In genomic region chr15:101066920-101067696, GRCm38 (mm10) we compare ENCODE assay signal across 11 mouse cellular contexts. TPM values are rescaled to one million over a fixed set of nuclear protein-coding genes. Genes with fewer than 3 reads are reported as not detected.
DNase-seq lines count a peak whose midpoint lies in the region; ATAC-seq lines count a peak whose summit lies in the region.
"Had no signal": no experiment of that assay in that cellular context is flagged by ENCODE, and none has a peak within 500 bp of the region (broad histone marks: within the 10 kb centered on the region; RNA-seq: fewer than 3 reads in every experiment).

No protein-coding gene starts in this region.

- H3K27ac ChIP-seq in heart, embryonic 12.5 days (ENCODE audit: poor library complexity, severe bottlenecking): no peak overlapping the region
- peak overlapping the region; percentile 84 for H3K27ac ChIP-seq in embryonic facial prominence, embryonic 10.5 days (replicated peaks)
- peak overlapping the region; percentile 65 for H3K27ac ChIP-seq in intestine, embryonic 16.5 days (ENCODE audit: low read length)
- H3K27ac ChIP-seq in midbrain, embryonic 14.5 days (replicated peaks; ENCODE audit: low read depth, low read length): 0 out of 2 replicates have a peak overlapping the region, but pooled peaks have one; percentile 26
- H3K27ac ChIP-seq: liver, embryonic 12.5 days had no signal

- H3K9ac ChIP-seq in heart, embryonic 12.5 days: 0 out of 2 replicates have a peak overlapping the region, but pooled peaks have one; percentile 23
- H3K9ac ChIP-seq in intestine, embryonic 16.5 days (ENCODE audit: low read depth, low read length): peak overlapping the region; percentile 38; the same call in 1 of the 2 replicates
- no peak overlapping the region for H3K9ac ChIP-seq in midbrain, embryonic 14.5 days (replicated peaks; ENCODE audit: low read length)
- H3K9ac ChIP-seq: liver, embryonic 12.5 days had no signal

- H3K36me3 ChIP-seq in heart, embryonic 12.5 days: no peaks in the 10 kb centered on the region
- H3K36me3 ChIP-seq in embryonic facial prominence, embryonic 10.5 days (replicated peaks): peaks cover 43% of the 10 kb centered on the region
- H3K36me3 ChIP-seq in intestine, embryonic 16.5 days (ENCODE audit: control insufficient read depth, insufficient read depth, low read length): no peaks in the 10 kb centered on the region
- H3K36me3 ChIP-seq in midbrain, embryonic 14.5 days (ENCODE audit: control insufficient read depth, insufficient read depth, low read length): no peaks in the 10 kb centered on the region
- H3K36me3 ChIP-seq: liver, embryonic 12.5 days had no signal

- H3K27me3 ChIP-seq in heart, embryonic 12.5 days (replicated peaks): no peaks in the 10 kb centered on the region
- H3K27me3 ChIP-seq in embryonic facial prominence, embryonic 10.5 days (replicated peaks; ENCODE audit: low read depth, poor library complexity, severe bottlenecking): no peaks in the 10 kb centered on the region
- H3K27me3 ChIP-seq in intestine, embryonic 16.5 days (replicated peaks; ENCODE audit: control insufficient read depth, insufficient read depth, low read length): no peaks in the 10 kb centered on the region
- H3K27me3 ChIP-seq in midbrain, embryonic 14.5 days (ENCODE audit: control insufficient read depth, insufficient read depth, low read length): no peaks in the 10 kb centered on the region
- H3K27me3 ChIP-seq: liver, embryonic 12.5 days had no signal

- DNase-seq in heart, postnatal 36 days: no peak
- no peak for DNase-seq in embryonic facial prominence, embryonic 10.5 days (ENCODE audit: low spot score)
- peak; percentile 62 for DNase-seq in midbrain, embryonic 14.5 days
- DNase-seq in right cerebral cortex, postnatal 4 days: no peak
- no peak for DNase-seq in adrenal gland, postnatal 25 days
- DNase-seq in urinary bladder, postnatal 25 days (ENCODE audit: low spot score): no peak
- DNase-seq: cerebellum, adult 11-12 months had no signal

- H3K9me3 ChIP-seq in heart, embryonic 12.5 days (replicated peaks): no peaks in the 10 kb centered on the region
- no peaks in the 10 kb centered on the region for H3K9me3 ChIP-seq in embryonic facial prominence, embryonic 10.5 days
- H3K9me3 ChIP-seq in intestine, embryonic 16.5 days (ENCODE audit: control insufficient read depth, low read length): no peaks in the 10 kb centered on the region
- H3K9me3 ChIP-seq in midbrain, embryonic 14.5 days (ENCODE audit: control insufficient read depth, low read length): no peaks in the 10 kb centered on the region
- H3K9me3 ChIP-seq: liver, embryonic 12.5 days had no signal

- ATAC-seq in heart, embryonic 12.5 days (ENCODE audit: insufficient number of reproducible peaks, low FRiP score): no peak
- ATAC-seq in intestine, embryonic 16.5 days: no peak
- ATAC-seq in midbrain, embryonic 14.5 days (ENCODE audit: low FRiP score, low TSS enrichment): peak; percentile 69; the same call in 1 of the 2 replicates

- no peak overlapping the region for H3K4me2 ChIP-seq in heart, embryonic 12.5 days
- H3K4me2 ChIP-seq in intestine, embryonic 16.5 days (ENCODE audit: low read depth, low read length): no peak overlapping the region
- no peak overlapping the region for H3K4me2 ChIP-seq in midbrain, embryonic 14.5 days (ENCODE audit: low read length)
- H3K4me2 ChIP-seq: liver, embryonic 12.5 days had no signal

- WGBS in heart, embryonic 12.5 days: 46% methylated on average over 7 of the region's 9 CpGs
- 11% methylated on average over 7 of the region's 9 CpGs for WGBS in embryonic facial prominence, embryonic 10.5 days
- WGBS in intestine, embryonic 16.5 days: 20% methylated on average over 7 of the region's 9 CpGs
- 6% methylated on average over 7 of the region's 9 CpGs for WGBS in midbrain, embryonic 14.5 days

- no peak overlapping the region for H3K4me3 ChIP-seq in heart, embryonic 12.5 days
- H3K4me3 ChIP-seq in embryonic facial prominence, embryonic 10.5 days: peak overlapping the region; percentile 39
- no peak overlapping the region for H3K4me3 ChIP-seq in intestine, embryonic 16.5 days (ENCODE audit: low read length)
- H3K4me3 ChIP-seq in midbrain, embryonic 14.5 days (replicated peaks; ENCODE audit: low read depth, low read length): no peak overlapping the region
- H3K4me3 ChIP-seq: liver, embryonic 12.5 days had no signal

- intact Hi-C loops in heart, postnatal 36 days (cut with DNase I): no loop called here

- peaks cover 54% of the 10 kb centered on the region for H3K4me1 ChIP-seq in heart, embryonic 12.5 days (replicated peaks)
- peaks cover 100% of the 10 kb centered on the region for H3K4me1 ChIP-seq in embryonic facial prominence, embryonic 10.5 days
- H3K4me1 ChIP-seq in intestine, embryonic 16.5 days (ENCODE audit: control insufficient read depth, insufficient read depth, low read length): peaks cover 48% of the 10 kb centered on the region
- H3K4me1 ChIP-seq in midbrain, embryonic 14.5 days (ENCODE audit: control insufficient read depth, insufficient read depth, low read length): peaks cover 41% of the 10 kb centered on the region

RNA-seq across cellular contexts. Expression of gene Fignl2, which starts 11.3 kb away (rescaled TPM):
- 0.10 and 0.15 TPM in 2 replicates for polyA plus RNA-seq in heart, embryonic 12.5 days (2016; fragmentation: Nextera tagmentation; extraction: Ambion mirVana)
- 1 to 10 TPM; 1.4 to 2.2 TPM for total RNA-seq in heart, postnatal 36 days (2021)
- polyA plus RNA-seq in embryonic facial prominence, embryonic 10.5 days (2016; fragmentation: Nextera tagmentation; extraction: Ambion mirVana): 1.2 and 1.7 TPM in 2 replicates
- polyA plus RNA-seq in intestine, embryonic 16.5 days (2015; fragmentation: Nextera tagmentation; extraction: Ambion mirVana): 0.12 TPM in 2 replicates
- 0.09 and 0.11 TPM in 2 replicates for polyA plus RNA-seq in midbrain, embryonic 14.5 days (2014; fragmentation: Nextera tagmentation; extraction: Ambion mirVana)
- total RNA-seq in adrenal gland, postnatal 25 days (2021): 9.0 and 10.2 TPM in 2 replicates

RNA-seq across cellular contexts. Expression of gene Gm47841, which starts 19.9 kb away (rescaled TPM):
- polyA plus RNA-seq in heart, embryonic 12.5 days (2016; fragmentation: Nextera tagmentation; extraction: Ambion mirVana): not detected in 2 replicates
- total RNA-seq in heart, postnatal 36 days (2021): not detected
- polyA plus RNA-seq in embryonic facial prominence, embryonic 10.5 days (2016; fragmentation: Nextera tagmentation; extraction: Ambion mirVana): not detected in 2 replicates
- not detected in 2 replicates for polyA plus RNA-seq in intestine, embryonic 16.5 days (2015; fragmentation: Nextera tagmentation; extraction: Ambion mirVana)
- polyA plus RNA-seq in midbrain, embryonic 14.5 days (2014; fragmentation: Nextera tagmentation; extraction: Ambion mirVana): not detected in 2 replicates
- total RNA-seq in adrenal gland, postnatal 25 days (2021): not detected in 2 replicates
- polyA plus RNA-seq: large intestine, adult 2 months; liver, embryonic 12.5 days had no signal

RNA-seq across cellular contexts. Expression of gene Ankrd33, which starts 48.4 kb away (rescaled TPM):
- polyA plus RNA-seq in heart, embryonic 12.5 days (2016; fragmentation: Nextera tagmentation; extraction: Ambion mirVana): not detected in 2 replicates
- not detected for total RNA-seq in heart, postnatal 36 days (2021)
- 0.10 TPM in 1 of 2 replicates, not detected in the other for polyA plus RNA-seq in embryonic facial prominence, embryonic 10.5 days (2016; fragmentation: Nextera tagmentation; extraction: Ambion mirVana)
- polyA plus RNA-seq in intestine, embryonic 16.5 days (2015; fragmentation: Nextera tagmentation; extraction: Ambion mirVana): not detected in 2 replicates
- not detected in 2 replicates for polyA plus RNA-seq in midbrain, embryonic 14.5 days (2014; fragmentation: Nextera tagmentation; extraction: Ambion mirVana)
- 0.62 and 0.64 TPM in 2 replicates for total RNA-seq in adrenal gland, postnatal 25 days (2021)
- polyA plus RNA-seq: large intestine, adult 2 months; liver, embryonic 12.5 days had no signal
